15 mouse cellular contexts compared by ENCODE assay signal in the genomic region with DNA sequence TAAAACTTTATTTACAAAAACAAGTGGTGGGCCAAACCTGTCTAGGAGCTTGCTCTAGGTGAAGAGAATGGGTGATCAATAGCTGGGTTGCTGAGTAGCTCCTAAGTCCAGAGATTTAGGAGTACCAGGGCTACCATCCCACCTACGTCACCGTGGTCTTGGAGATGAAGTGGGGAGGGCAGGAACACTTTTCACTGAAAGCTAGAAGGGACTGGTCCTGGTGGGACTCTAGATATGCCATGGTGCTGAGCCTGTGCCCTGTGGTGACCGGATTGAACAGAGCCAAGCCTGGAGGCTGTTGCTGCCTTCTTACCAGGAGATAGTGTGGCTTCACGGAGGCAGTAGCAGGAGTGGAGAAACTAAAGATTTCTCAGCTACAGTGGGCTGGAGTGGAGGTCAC. TPM values are rescaled to one million over a fixed set of nuclear protein-coding genes. Genes with fewer than 3 reads are reported as not detected.
DNase-seq lines count a peak whose midpoint lies in the region; ATAC-seq and TF ChIP-seq lines count a peak whose summit lies in the region.
"Had no signal": no experiment of that assay in that cellular context is flagged by ENCODE, and none has a peak within 500 bp of the region (broad histone marks: within the 10 kb centered on the region; RNA-seq: fewer than 3 reads in every experiment).

No protein-coding gene starts in this region.

- TF ChIP-seq EP300 in heart, adult 2 months (IDR thresholded peaks at IDR 0.05; ENCODE audit: insufficient read depth, low read depth, low read length), result no peak

- no peak overlapping the region for H3K4me2 ChIP-seq in heart, embryonic 12.5 days

- H3K27me3 ChIP-seq in heart, adult 2 months (ENCODE audit: control insufficient read depth, insufficient read depth, low read length), result no peaks in the 10 kb centered on the region
- peaks cover 27% of the 10 kb centered on the region for H3K27me3 ChIP-seq in heart, embryonic 12.5 days (replicated peaks)
- H3K27me3 ChIP-seq: Patski had no signal

- ATAC-seq in heart, embryonic 12.5 days (ENCODE audit: insufficient number of reproducible peaks, low FRiP score), result no peak
- ATAC-seq: activated CD4-positive, CD25-positive, alpha-beta regulatory T cell, adult 4 months; CD4-positive, CD25-positive, alpha-beta regulatory T cell, adult 4 months had no signal

- peak overlapping the region; percentile 12 for H3K27ac ChIP-seq in heart, adult 2 months
- no peak overlapping the region for H3K27ac ChIP-seq in heart, embryonic 12.5 days (ENCODE audit: poor library complexity, severe bottlenecking)

- WGBS in heart, adult 2 months, result over 99% methylated on average over 4 of the region's 4 CpGs
- WGBS in heart, embryonic 12.5 days, result 82% methylated on average over 4 of the region's 4 CpGs

- no peak overlapping the region for H3K9ac ChIP-seq in heart, adult 2 months (ENCODE audit: low read depth, low read length)
- no peak overlapping the region for H3K9ac ChIP-seq in heart, embryonic 12.5 days

- peak; percentile 92 for DNase-seq in heart, adult 11 months
- no peak for DNase-seq in heart, postnatal 14 days
- no peak for DNase-seq in heart, adult 2 months
- DNase-seq: adrenal gland, adult 8-10 months; adrenal gland, postnatal 25 days; B cell, adult 2 months; cerebellum, adult 11 months; cerebellum, adult 11-12 months; cerebellum, adult 18-20 months had no signal

- intact Hi-C loops in heart, postnatal 14 days (cut with DNase I), result loop anchor here (10.0 kb wide), 1 partner anchor 235 kb away; no protein-coding TSS in a partner anchor
- intact Hi-C loops in heart, adult 2 months (cut with DNase I), result no loop called here

- no peak for TF ChIP-seq CTCF in heart, adult 2 months (IDR thresholded peaks at IDR 0.05)

- no peak overlapping the region for H3K4me3 ChIP-seq in heart, adult 2 months
- H3K4me3 ChIP-seq in heart, embryonic 12.5 days, result no peak overlapping the region

- H3K79me2 ChIP-seq in heart, adult 2 months (replicated peaks; ENCODE audit: control insufficient read depth, insufficient read depth, low read length), result no peaks in the 10 kb centered on the region

- no peak for TF ChIP-seq POLR2A in heart, adult 2 months (IDR thresholded peaks at IDR 0.05; ENCODE audit: insufficient read depth, low read depth, low read length)

- H3K9me3 ChIP-seq in heart, embryonic 12.5 days (replicated peaks), result no peaks in the 10 kb centered on the region

- H3K36me3 ChIP-seq in heart, adult 2 months (ENCODE audit: control insufficient read depth, insufficient read depth, low read length), result no peaks in the 10 kb centered on the region
- peaks cover 84% of the 10 kb centered on the region for H3K36me3 ChIP-seq in heart, embryonic 12.5 days
- H3K36me3 ChIP-seq: G1E had no signal

- peaks cover 5% of the 10 kb centered on the region; the same call in 1 of the 2 replicates for H3K4me1 ChIP-seq in heart, adult 2 months (ENCODE audit: control insufficient read depth, insufficient read depth, low read length)
- H3K4me1 ChIP-seq in heart, embryonic 12.5 days (replicated peaks), result 0 out of 2 replicates have a peak, but pooled peaks cover 3% of the 10 kb centered on the region

RNA-seq across cellular contexts. Expression of gene Fbln1, which starts 34.3 kb away (rescaled TPM):
- total RNA-seq in heart, postnatal 14 days (2021), result 10 to 100 TPM; 60.9 to 78.2 TPM
- 10 to 100 TPM; 88.9 to 96.1 TPM for total RNA-seq in heart, adult 2 months (2021)
- polyA plus RNA-seq in heart, adult 2 months (2012; rRNA removed), result 174 and 240 TPM in 2 replicates
- 142 and 145 TPM in 2 replicates for polyA plus RNA-seq in heart, embryonic 12.5 days (2016; fragmentation: Nextera tagmentation; extraction: Ambion mirVana)
- total RNA-seq: MEL had no signal
- polyA plus RNA-seq: CD4-positive, CD25-positive, alpha-beta regulatory T cell, adult 4 months; G1E had no signal
